Mouse (Mus musculus) neural tube, embryonic 14.5 days (tissue): Measurements from ENCODE around the gene Dab1. TPM values are rescaled to one million over a fixed set of nuclear protein-coding genes. Genes with fewer than 3 reads are reported as not detected.

Source experiments
- ATAC-seq: fragments of 200-750 bp; cut with Nextera tagmentation; 2 replicates; pipeline ENCODE4 v1.8.0; 2017; ENCODE audit warnings: low read depth, mild to moderate bottlenecking, moderate TSS enrichment, moderate library complexity
- H3K27ac ChIP-seq: fragments of 300-500 bp; sonication (generic); 2 replicates; pipeline ENCODE4 v1.5.1; 2014; ENCODE audit warnings: low read depth, mild to moderate bottlenecking, control low read depth, low read length, moderate library complexity, mixed read lengths
- H3K27me3 ChIP-seq: fragments of 300-500 bp; sonication (generic); 2 replicates; pipeline ENCODE4 v1.6.1; 2014; ENCODE audit warnings: low read length; ENCODE audit not compliant: control insufficient read depth, insufficient read depth
- H3K36me3 ChIP-seq: fragments of 300-500 bp; sonication (generic); 2 replicates; pipeline ENCODE4 v1.6.1; 2014; ENCODE audit warnings: low read length, mixed read lengths; ENCODE audit not compliant: control insufficient read depth, insufficient read depth
- H3K4me1 ChIP-seq: fragments of 300-500 bp; sonication (generic); 2 replicates; pipeline ENCODE4 v1.6.1; 2014; ENCODE audit warnings: low read length; ENCODE audit not compliant: control insufficient read depth, insufficient read depth
- H3K4me2 ChIP-seq: fragments of 300-500 bp; sonication (generic); 2 replicates; pipeline ENCODE4 v1.6.1; 2014; ENCODE audit warnings: mild to moderate bottlenecking, low read depth, low read length, control low read depth
- H3K4me3 ChIP-seq: fragments of 300-500 bp; sonication (generic); 2 replicates; pipeline ENCODE4 v1.5.1; 2014; ENCODE audit warnings: low read depth, low read length, control low read depth, mixed read lengths
- H3K9ac ChIP-seq: fragments of 300-500 bp; sonication (generic); replicated peaks from 2 replicates; pipeline ENCODE4 v1.6.1; 2014; ENCODE audit warnings: low read depth, mild to moderate bottlenecking, control low read depth, low read length, mixed read lengths
- H3K9me3 ChIP-seq: fragments of 300-500 bp; sonication (generic); 2 replicates; pipeline ENCODE4 v1.6.1; 2016; ENCODE audit warnings: low read length; ENCODE audit not compliant: control insufficient read depth
- WGBS: fragments of 180-500 bp; shearing (Covaris S2); extraction: QIAGEN DNeasy Blood & Tissue Kit; methylation state at CpG from one replicate; pipeline ENCODE4 v1.1.7; 2014; 5-methylcytosine and 5-hydroxymethylcytosine counted together
- polyA plus RNA-seq: library from polyadenylated mRNA; unstranded; fragments of >200 nt; fragmentation: Nextera tagmentation; extraction: Ambion mirVana; gene quantifications from 2 replicates; pipeline ENCODE4 v1.2.1, GENCODE M21; 2014

Gene Dab1
- polyA plus RNA-seq, 1 experiment from 2014 or later: 58.0 TPM

DNA sequence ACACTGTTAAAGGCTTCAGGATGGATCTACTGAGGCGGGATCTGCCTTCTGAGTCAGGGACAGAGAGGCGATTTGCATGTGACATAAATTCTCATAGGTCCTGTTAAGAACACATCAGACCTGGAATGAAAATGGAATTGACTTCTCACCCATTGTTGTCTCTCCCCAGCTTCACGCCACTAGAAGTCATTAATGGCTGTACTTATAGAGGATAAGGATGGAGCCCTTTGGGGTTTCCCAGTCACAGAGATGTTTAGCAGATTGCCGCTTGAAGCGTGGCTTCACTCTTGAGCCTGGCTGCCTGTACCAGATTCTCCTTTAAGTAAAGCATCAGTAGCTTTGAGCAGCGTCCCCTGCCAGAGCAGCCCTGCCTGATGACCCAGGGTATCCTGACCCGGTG is 954.3 kb downstream of the Dab1 start:
- no peak overlapping the region for H3K4me3 ChIP-seq
- no peaks in the 10 kb centered on the region for H3K36me3 ChIP-seq
- H3K27ac ChIP-seq: no peak overlapping the region
- no peaks in the 10 kb centered on the region for H3K27me3 ChIP-seq
- no peak overlapping the region for H3K9ac ChIP-seq
- ATAC-seq: no peak; the same call in 1 of the 2 replicates
- 52% methylated on average over 7 of the region's 7 CpGs for WGBS
- H3K4me1 ChIP-seq: peaks cover 9% of the 10 kb centered on the region; the same call in 1 of the 2 replicates
- no peaks in the 10 kb centered on the region for H3K9me3 ChIP-seq
- H3K4me2 ChIP-seq: no peak overlapping the region

DNA sequence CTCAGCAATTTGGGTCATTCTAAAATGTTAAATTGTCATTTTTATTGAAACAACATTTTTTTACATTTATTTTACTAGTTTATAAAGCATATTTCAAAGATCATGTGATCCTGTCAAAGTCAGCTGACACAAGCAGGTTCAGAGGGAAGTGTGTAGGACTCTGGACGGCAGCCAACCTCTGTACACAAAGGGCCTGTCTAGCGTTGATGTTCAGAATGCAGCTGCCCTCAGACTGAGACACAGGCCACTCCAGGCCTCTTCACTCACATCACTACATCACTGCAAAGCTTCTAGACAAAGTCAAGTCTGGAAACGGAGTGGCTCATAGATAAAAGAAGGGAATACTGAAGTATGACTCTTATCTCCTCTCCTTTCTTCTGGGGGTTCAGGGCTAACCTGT is 959.2 kb downstream of the Dab1 start:
- Histone ChIP-seq H3K27me3 (no peaks in the 10 kb centered on the region), H3K4me2 (no peak overlapping the region), H3K4me1 (no peaks in the 10 kb centered on the region; the same call in 1 of the 2 replicates), H3K9ac (no peak overlapping the region), H3K9me3 (no peaks in the 10 kb centered on the region), H3K4me3 (no peak overlapping the region), H3K36me3 (no peaks in the 10 kb centered on the region), H3K27ac (no peak overlapping the region)
- 35% methylated on average over 3 of the region's 3 CpGs for WGBS
- ATAC-seq: no peak

DNA sequence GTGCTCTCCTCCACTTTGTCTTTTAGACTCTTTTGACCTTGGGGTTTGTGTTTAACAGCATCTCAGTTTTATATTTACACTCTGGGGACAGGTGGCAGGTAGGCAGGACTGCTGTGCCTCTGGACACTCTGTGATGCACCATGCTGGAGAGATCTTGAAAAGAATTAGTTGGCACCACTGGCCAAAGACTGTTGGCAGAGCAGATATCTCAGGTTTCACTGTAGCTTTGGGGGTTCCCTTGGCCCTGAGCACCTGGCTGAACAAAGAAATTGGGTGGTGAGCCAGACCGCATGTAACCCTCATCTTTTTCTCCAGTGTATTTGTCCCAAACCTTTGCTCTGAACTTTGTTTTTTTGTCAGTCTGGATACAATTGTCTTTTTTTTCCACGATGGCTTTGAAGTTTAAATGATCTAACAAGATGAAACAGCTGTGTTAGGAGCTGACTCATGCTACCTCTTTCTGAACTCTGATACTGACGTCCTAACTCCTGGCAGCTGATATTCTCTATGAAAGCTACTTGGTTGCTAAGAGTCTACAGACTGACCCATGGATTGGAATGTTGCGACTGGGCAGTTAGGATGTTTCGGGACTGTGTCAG is 960.9 kb downstream of the Dab1 start:
- 85% methylated on average over 5 of the region's 5 CpGs for WGBS

DNA sequence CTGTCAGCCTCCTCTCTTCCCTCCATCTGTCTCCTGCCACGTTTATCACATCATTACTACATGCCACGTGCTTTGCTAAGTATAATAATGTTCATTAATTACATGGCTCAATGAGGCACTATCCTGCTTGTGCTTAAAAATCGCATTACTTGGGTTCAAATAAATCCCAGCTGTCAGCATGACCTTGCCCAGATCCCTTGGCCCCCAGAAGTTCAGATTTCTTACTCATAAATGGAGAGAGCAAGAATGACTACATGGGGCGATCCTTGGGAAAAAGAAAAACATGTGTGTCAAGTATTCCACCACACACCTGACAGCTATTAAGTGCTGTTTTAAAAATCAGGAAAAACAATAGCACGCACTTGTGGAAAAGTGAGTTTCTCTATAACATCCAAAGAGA is 963.6 kb downstream of the Dab1 start:
- no peaks in the 10 kb centered on the region for H3K27me3 ChIP-seq
- H3K9ac ChIP-seq: no peak overlapping the region
- no peak overlapping the region for H3K27ac ChIP-seq
- no peak overlapping the region for H3K4me2 ChIP-seq
- H3K36me3 ChIP-seq: no peaks in the 10 kb centered on the region
- WGBS: 35% methylated on average over 5 of the region's 5 CpGs
- no peaks in the 10 kb centered on the region for H3K4me1 ChIP-seq
- ATAC-seq: no peak
- no peak overlapping the region for H3K4me3 ChIP-seq
- H3K9me3 ChIP-seq: no peaks in the 10 kb centered on the region

More for the DNA sequence above, 960.9 kb downstream of the Dab1 start:
- ATAC-seq: no peak
- Histone ChIP-seq H3K36me3 (no peaks in the 10 kb centered on the region), H3K27me3 (no peaks in the 10 kb centered on the region), H3K4me3 (no peak overlapping the region), H3K9me3 (no peaks in the 10 kb centered on the region), H3K9ac (no peak overlapping the region), H3K27ac (no peak overlapping the region), H3K4me1 (no peaks in the 10 kb centered on the region), H3K4me2 (no peak overlapping the region)

DNA sequence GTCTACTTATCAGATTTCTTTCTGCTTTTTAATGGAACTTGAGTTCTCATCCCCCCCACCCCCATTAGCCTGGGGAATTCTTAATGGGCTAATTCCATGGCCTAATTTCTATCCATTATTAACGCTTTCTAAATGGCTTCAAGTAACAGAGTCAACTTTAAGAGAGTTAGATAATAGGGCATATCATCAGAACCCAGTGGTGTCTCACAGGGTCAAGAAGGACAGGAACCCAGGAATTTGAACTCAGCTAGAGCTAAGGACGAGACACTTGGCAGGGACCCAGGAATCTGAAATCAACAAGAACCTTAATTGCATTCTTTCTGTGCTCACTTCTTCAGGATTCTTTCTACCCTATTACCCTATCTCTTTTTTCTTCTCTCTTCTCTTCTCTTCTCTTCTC is 968.7 kb downstream of the Dab1 start:
- no peak for ATAC-seq
- Histone ChIP-seq H3K36me3 (no peaks in the 10 kb centered on the region), H3K4me1 (no peaks in the 10 kb centered on the region), H3K27me3 (no peaks in the 10 kb centered on the region), H3K4me2 (no peak overlapping the region), H3K4me3 (no peak overlapping the region), H3K9me3 (no peaks in the 10 kb centered on the region), H3K27ac (no peak overlapping the region), H3K9ac (no peak overlapping the region)
- WGBS: 51% methylated on average over 2 of the region's 2 CpGs

DNA sequence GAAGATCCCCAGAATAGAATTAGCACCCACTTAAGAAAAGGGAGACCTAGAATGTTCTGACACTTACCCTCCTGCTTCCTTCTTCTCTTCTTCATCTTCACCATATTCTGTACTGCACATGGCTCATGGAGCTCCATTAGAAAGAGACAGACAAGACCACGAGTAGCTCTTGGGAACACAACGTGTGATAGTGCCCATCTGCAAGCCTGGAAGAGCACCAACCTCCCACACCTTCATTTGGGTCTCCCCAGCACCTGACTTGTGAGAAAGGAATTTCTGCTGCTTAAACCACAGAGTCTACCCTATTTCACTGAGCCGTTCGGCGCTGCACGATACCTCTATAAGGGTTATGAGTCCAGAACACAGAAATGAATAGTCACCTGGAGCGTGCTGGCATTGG is 977.8 kb downstream of the Dab1 start:
- Histone ChIP-seq H3K4me1 (no peaks in the 10 kb centered on the region), H3K9ac (no peak overlapping the region), H3K9me3 (no peaks in the 10 kb centered on the region), H3K36me3 (no peaks in the 10 kb centered on the region), H3K4me3 (no peak overlapping the region), H3K27me3 (no peaks in the 10 kb centered on the region), H3K4me2 (no peak overlapping the region), H3K27ac (no peak overlapping the region)
- WGBS: 94% methylated on average over 7 of the region's 7 CpGs
- no peak for ATAC-seq

DNA sequence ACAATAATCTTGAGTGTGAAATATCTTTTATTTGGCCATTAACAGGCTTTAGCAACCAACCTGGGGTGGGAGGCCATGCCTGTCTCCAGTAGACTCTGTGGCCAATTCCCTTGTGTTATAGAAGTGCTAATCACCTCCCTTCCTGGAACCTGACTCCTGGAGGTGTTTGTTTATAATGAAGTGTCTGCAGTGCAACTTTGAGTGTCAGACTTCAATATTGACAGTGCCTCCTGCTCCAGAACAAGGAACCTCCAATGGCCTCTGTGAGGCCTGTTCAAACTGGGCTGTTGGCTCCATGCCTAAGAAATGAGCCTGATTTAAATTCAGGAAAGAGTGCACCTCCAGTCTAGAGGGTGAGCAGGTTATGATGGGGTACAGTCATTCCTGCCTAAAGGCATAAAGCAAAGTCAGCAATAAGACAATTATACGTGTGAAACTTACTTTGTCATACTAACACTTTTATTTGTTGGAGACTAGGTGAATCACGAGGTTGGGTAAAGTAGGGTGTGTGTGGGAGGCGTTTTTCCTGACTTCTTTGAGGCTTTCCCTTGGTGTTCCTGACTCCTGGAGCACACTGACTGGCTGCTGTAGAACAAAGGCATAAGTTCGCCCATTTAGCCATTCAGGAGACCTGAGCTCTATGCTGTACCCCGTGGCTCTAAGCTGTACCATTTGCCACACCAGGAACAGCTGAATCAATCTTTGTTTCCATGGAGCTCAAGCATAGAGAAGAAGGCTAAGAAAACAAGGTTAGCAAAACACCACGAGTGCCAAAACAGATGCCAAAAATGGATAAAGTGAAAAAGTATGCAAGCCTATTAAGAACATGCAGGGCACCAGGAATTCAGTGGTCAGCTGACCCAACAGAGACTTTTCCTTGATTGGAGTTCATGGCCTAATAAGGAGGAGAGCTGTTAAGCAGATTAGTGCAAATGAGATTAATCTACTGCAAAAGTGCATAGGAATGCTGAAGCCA is 978.6 kb downstream of the Dab1 start:
- Histone ChIP-seq H3K36me3 (no peaks in the 10 kb centered on the region), H3K4me2 (no peak overlapping the region), H3K4me3 (no peak overlapping the region), H3K9ac (no peak overlapping the region), H3K4me1 (no peaks in the 10 kb centered on the region), H3K27ac (no peak overlapping the region), H3K9me3 (no peaks in the 10 kb centered on the region), H3K27me3 (no peaks in the 10 kb centered on the region)
- 78% methylated on average over 6 of the region's 6 CpGs for WGBS
- ATAC-seq: no peak

DNA sequence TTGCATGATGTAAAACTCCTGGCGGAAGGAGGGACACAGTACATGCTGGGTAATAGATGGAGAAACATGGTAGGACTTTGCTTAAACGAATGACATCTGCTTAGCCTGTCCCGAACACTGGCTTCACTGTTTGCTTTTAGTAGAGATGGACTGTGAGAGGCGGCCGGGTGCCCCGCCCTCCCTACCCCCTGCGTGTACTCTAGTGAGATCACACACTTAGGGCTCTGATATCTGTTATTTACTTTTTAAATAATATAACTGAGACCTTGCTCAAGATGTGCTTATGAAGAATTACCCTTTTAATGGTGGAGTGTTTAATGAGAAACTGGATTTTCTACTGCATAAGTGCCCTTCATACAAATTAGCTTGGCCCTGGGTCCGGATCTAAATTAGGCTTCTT is 983.6 kb downstream of the Dab1 start:
- Histone ChIP-seq H3K4me2 (no peak overlapping the region), H3K27ac (no peak overlapping the region), H3K4me1 (no peaks in the 10 kb centered on the region), H3K36me3 (no peaks in the 10 kb centered on the region), H3K9me3 (no peaks in the 10 kb centered on the region), H3K27me3 (no peaks in the 10 kb centered on the region), H3K9ac (no peak overlapping the region), H3K4me3 (no peak overlapping the region)
- ATAC-seq: no peak
- 86% methylated on average over 8 of the region's 8 CpGs for WGBS

DNA sequence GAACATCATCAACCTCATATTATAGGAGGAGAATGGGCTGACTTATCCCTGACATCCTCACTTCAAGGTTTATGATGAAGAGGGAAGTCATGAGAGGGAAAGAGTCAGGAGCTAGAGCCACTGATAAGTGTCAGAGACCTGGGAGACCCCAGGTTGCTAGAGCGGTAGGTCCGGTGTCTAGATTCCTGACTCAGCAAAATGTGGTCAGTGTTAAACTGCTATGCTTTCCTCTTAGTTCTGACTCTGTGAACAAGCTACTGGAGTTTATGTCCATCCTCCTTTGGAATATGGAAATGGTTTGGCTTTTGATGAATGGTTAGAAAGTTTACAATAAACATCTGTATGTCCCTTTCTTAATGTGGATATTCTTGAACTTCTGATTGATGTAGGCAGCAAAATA is 985.1 kb downstream of the Dab1 start:
- Histone ChIP-seq H3K4me1 (no peaks in the 10 kb centered on the region), H3K9ac (no peak overlapping the region), H3K27me3 (no peaks in the 10 kb centered on the region), H3K4me3 (no peak overlapping the region), H3K27ac (no peak overlapping the region), H3K4me2 (no peak overlapping the region), H3K9me3 (no peaks in the 10 kb centered on the region), H3K36me3 (no peaks in the 10 kb centered on the region)
- 92% methylated on average over 2 of the region's 2 CpGs for WGBS
- no peak for ATAC-seq
